Mouse (Mus musculus) ovary, postnatal 36 days (tissue): ENCODE measurements around the gene Eif4e2.
A peak's percentile ranks its signal among the peaks of the same experiment; 100 is the strongest.

Experiments
- DNase-seq: peaks from one replicate; pipeline ENCODE4 v3.0.0; 2022; ENCODE audit warnings: low spot score, mixed read lengths

Gene Eif4e2

GRCm38 (mm10) chr1:87263796-87264133 lies 50.1 kb downstream of the Eif4e2 start:
- no peak for DNase-seq

- DNase-seq, result peak; percentile 57
Observed at GRCm38 (mm10) chr1:87264134-87265006, 50.7 kb downstream of the Eif4e2 start, which contains the start of gene Efhd1. Efhd1 (plus strand) TSS chr1:87264363.

GRCm38 (mm10) chr1:87265200-87265599 lies 51.5 kb downstream of the Eif4e2 start:
- DNase-seq, result no peak

- no peak for DNase-seq
Observed at GRCm38 (mm10) chr1:87266296-87267090, 52.8 kb downstream of the Eif4e2 start.

GRCm38 (mm10) chr1:87270204-87270603 lies 56.5 kb downstream of the Eif4e2 start:
- no peak for DNase-seq

- no peak for DNase-seq
Observed at GRCm38 (mm10) chr1:87270641-87271467, 57.1 kb downstream of the Eif4e2 start.

GRCm38 (mm10) chr1:87271596-87271995 lies 57.9 kb downstream of the Eif4e2 start:
- DNase-seq, result no peak

- no peak for DNase-seq
Observed at GRCm38 (mm10) chr1:87272462-87272861, 58.7 kb downstream of the Eif4e2 start.

- DNase-seq, result peak; percentile 73
Observed at GRCm38 (mm10) chr1:87273514-87273942, 59.8 kb downstream of the Eif4e2 start.

- DNase-seq, result no peak
Observed at GRCm38 (mm10) chr1:87274134-87274533, 60.4 kb downstream of the Eif4e2 start.

GRCm38 (mm10) chr1:87275151-87275550 lies 61.4 kb downstream of the Eif4e2 start:
- DNase-seq, result no peak

GRCm38 (mm10) chr1:87276056-87276455 lies 62.3 kb downstream of the Eif4e2 start:
- no peak for DNase-seq

GRCm38 (mm10) chr1:87280281-87280680 lies 66.6 kb downstream of the Eif4e2 start:
- no peak for DNase-seq

GRCm38 (mm10) chr1:87281599-87282412 lies 68.1 kb downstream of the Eif4e2 start:
- DNase-seq, result no peak

GRCm38 (mm10) chr1:87282413-87282788 lies 68.7 kb downstream of the Eif4e2 start:
- DNase-seq, result no peak

GRCm38 (mm10) chr1:87283410-87283960 lies 69.8 kb downstream of the Eif4e2 start:
- no peak for DNase-seq

- DNase-seq, result no peak
Observed at GRCm38 (mm10) chr1:87287105-87287504, 73.4 kb downstream of the Eif4e2 start.
